Mouse (Mus musculus): ENCODE results near the gene Plxdc1. TPM values are rescaled to one million over a fixed set of nuclear protein-coding genes. Genes with fewer than 3 reads are reported as not detected.

The Plxdc1 gene
- polyA plus RNA-seq, 1 experiment from 2014 or later, result 0.38 TPM

DNA sequence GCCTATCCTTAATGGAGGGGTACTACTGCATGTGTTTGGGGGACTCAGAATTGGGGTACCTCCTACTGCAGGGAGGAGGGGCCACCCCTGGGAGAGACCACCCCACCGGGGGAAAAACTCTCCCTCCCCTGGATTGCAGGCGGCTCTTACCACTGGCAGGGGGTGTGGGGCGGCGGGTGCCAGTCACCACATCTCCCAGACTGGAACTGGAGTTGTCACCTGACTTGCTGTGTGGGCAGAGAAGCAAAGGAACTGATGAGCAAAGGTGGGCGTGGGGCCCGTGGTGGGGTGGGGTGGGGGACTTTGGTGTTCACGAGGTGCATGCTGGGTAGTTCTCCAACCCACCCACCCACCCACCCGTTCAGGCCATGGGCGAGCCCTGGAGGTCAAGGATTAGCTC, 25.5 kb upstream of the Plxdc1 start:
- Histone ChIP-seq H3K4me1 (replicated peaks) (0 out of 2 replicates have a peak, but pooled peaks cover 3% of the 10 kb centered on the region), H3K9me3 (no peaks in the 10 kb centered on the region), H3K27ac (no peak overlapping the region), H3K27me3 (no peaks in the 10 kb centered on the region), H3K36me3 (peaks cover 97% of the 10 kb centered on the region), H3K9ac (replicated peaks) (no peak overlapping the region), H3K4me3 (replicated peaks) (no peak overlapping the region), H3K4me2 (replicated peaks) (no peak overlapping the region)
- 70% methylated on average over 9 of the region's 9 CpGs for WGBS
- ATAC-seq, result no peak

GRCm38 (mm10) chr11:98008087-98008486, 21.8 kb upstream of the Plxdc1 start:
- H3K4me1 ChIP-seq (replicated peaks), result peaks cover 12% of the 10 kb centered on the region
- no peak overlapping the region for H3K4me2 ChIP-seq (replicated peaks)
- H3K27me3 ChIP-seq, result 0 out of 2 replicates have a peak, but pooled peaks cover 4% of the 10 kb centered on the region
- H3K27ac ChIP-seq, result no peak overlapping the region
- H3K9me3 ChIP-seq, result no peaks in the 10 kb centered on the region
- H3K9ac ChIP-seq (replicated peaks), result no peak overlapping the region
- no peak overlapping the region for H3K4me3 ChIP-seq (replicated peaks)
- 87% methylated on average over 11 of the region's 11 CpGs for whole genome bisulfite sequencing
- H3K36me3 ChIP-seq, result peaks cover 96% of the 10 kb centered on the region
- no peak for ATAC-seq

GRCm38 (mm10) chr11:98005686-98006085, 19.4 kb upstream of the Plxdc1 start:
- peaks cover 26% of the 10 kb centered on the region for H3K4me1 ChIP-seq (replicated peaks)
- H3K27ac ChIP-seq, result no peak overlapping the region
- no peak for ATAC-seq
- no peak overlapping the region for H3K4me3 ChIP-seq (replicated peaks)
- 88% methylated on average over 10 of the region's 10 CpGs for WGBS
- peaks cover 10% of the 10 kb centered on the region; the same call in 1 of the 2 replicates for H3K27me3 ChIP-seq
- no peak overlapping the region for H3K4me2 ChIP-seq (replicated peaks)
- no peaks in the 10 kb centered on the region for H3K9me3 ChIP-seq
- H3K9ac ChIP-seq (replicated peaks), result no peak overlapping the region
- H3K36me3 ChIP-seq, result peaks cover 79% of the 10 kb centered on the region

- peaks cover 10% of the 10 kb centered on the region; the same call in 1 of the 2 replicates for H3K27me3 ChIP-seq
- no peak overlapping the region for H3K27ac ChIP-seq
- no peaks in the 10 kb centered on the region for H3K9me3 ChIP-seq
- no peak overlapping the region for H3K4me3 ChIP-seq (replicated peaks)
- peaks cover 72% of the 10 kb centered on the region for H3K36me3 ChIP-seq
- no peak for ATAC-seq
- H3K4me2 ChIP-seq (replicated peaks), result no peak overlapping the region
- H3K9ac ChIP-seq (replicated peaks), result no peak overlapping the region
- 55% methylated on average over 13 of the region's 13 CpGs for WGBS
- H3K4me1 ChIP-seq (replicated peaks), result peaks cover 28% of the 10 kb centered on the region
Observed at GRCm38 (mm10) chr11:98005076-98005475, 18.8 kb upstream of the Plxdc1 start.

GRCm38 (mm10) chr11:98004161-98004560, 17.9 kb upstream of the Plxdc1 start:
- Histone ChIP-seq H3K9ac (replicated peaks) (no peak overlapping the region), H3K36me3 (peaks cover 63% of the 10 kb centered on the region), H3K27me3 (peaks cover 10% of the 10 kb centered on the region; the same call in 1 of the 2 replicates), H3K9me3 (no peaks in the 10 kb centered on the region), H3K4me1 (replicated peaks) (peaks cover 28% of the 10 kb centered on the region), H3K27ac (no peak overlapping the region; the same call in 1 of the 2 replicates), H3K4me3 (replicated peaks) (no peak overlapping the region), H3K4me2 (replicated peaks) (no peak overlapping the region)
- no peak for ATAC-seq
- 73% methylated on average over 8 of the region's 8 CpGs for WGBS

DNA sequence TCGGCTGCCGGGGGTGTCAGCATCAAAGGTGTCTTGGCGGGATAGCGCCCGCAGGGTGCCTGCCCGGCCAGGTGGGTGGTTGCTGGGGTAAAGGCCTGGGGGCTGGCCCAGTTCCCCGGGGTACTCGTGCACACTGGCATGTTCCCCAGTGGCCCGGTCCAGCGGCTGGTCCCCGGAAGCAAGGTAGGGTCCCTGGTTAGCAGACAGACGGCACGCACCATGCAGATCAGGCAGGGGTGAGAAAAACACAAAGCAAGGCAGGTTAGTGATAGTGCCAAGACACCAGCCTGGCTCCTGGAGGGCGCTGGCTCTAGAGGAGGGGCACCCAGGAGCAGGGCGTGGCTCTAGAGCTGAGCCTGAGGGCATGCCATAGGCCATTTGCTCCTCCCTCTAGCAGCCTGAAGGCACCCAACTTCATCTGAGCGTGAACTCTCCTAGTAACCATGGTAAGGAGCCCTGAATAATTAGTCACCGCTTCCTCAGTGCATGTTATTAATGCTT, 17.0 kb upstream of the Plxdc1 start:
- H3K4me1 ChIP-seq (replicated peaks), result peaks cover 28% of the 10 kb centered on the region
- no peak overlapping the region for H3K27ac ChIP-seq
- 0 out of 2 replicates have a peak overlapping the region, but pooled peaks have one; percentile 19 for H3K9ac ChIP-seq (replicated peaks)
- peaks cover 10% of the 10 kb centered on the region; the same call in 1 of the 2 replicates for H3K27me3 ChIP-seq
- H3K4me3 ChIP-seq (replicated peaks), result no peak overlapping the region
- peak; percentile 31; the same call in 1 of the 2 replicates for ATAC-seq
- H3K4me2 ChIP-seq (replicated peaks), result 0 out of 2 replicates have a peak overlapping the region, but pooled peaks have one; percentile 19
- peaks cover 54% of the 10 kb centered on the region for H3K36me3 ChIP-seq
- 38% methylated on average over 17 of the region's 17 CpGs for WGBS
- H3K9me3 ChIP-seq, result no peaks in the 10 kb centered on the region

GRCm38 (mm10) chr11:98002627-98003026, 16.4 kb upstream of the Plxdc1 start:
- H3K4me3 ChIP-seq (replicated peaks), result no peak overlapping the region
- peak; percentile 34; the same call in 1 of the 2 replicates for ATAC-seq
- 0 out of 2 replicates have a peak overlapping the region, but pooled peaks have one; percentile 19 for H3K9ac ChIP-seq (replicated peaks)
- 19% methylated on average over 12 of the region's 12 CpGs for WGBS
- peaks cover 10% of the 10 kb centered on the region; the same call in 1 of the 2 replicates for H3K27me3 ChIP-seq
- no peak overlapping the region for H3K27ac ChIP-seq
- peaks cover 48% of the 10 kb centered on the region for H3K36me3 ChIP-seq
- no peaks in the 10 kb centered on the region for H3K9me3 ChIP-seq
- peak overlapping the region; percentile 19; the same call in 1 of the 2 replicates for H3K4me2 ChIP-seq (replicated peaks)
- H3K4me1 ChIP-seq (replicated peaks), result peaks cover 28% of the 10 kb centered on the region

DNA sequence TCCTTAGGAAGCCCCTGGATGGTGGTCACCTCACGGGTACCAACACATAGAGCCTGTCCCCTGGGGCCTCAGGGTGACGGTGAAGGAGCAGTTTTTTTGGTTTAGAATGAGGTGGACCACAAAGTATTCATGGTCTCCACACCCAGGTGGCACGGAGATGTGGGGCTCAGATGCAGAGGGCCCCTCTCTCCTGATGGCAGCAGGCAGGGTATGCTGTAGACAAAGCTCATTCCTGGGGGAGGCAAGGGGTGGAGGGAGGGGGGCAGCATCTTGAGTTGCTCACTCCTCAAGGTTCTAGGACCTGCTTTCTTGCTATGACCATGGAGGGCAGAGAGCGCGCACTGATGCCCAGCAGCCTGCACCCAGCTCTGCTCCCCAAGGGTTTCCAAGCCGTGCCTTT, 15.7 kb upstream of the Plxdc1 start:
- H3K9me3 ChIP-seq, result no peaks in the 10 kb centered on the region
- no peak overlapping the region for H3K4me3 ChIP-seq (replicated peaks)
- no peak overlapping the region for H3K9ac ChIP-seq (replicated peaks)
- WGBS, result 51% methylated on average over 6 of the region's 6 CpGs
- no peak for ATAC-seq
- peaks cover 42% of the 10 kb centered on the region for H3K36me3 ChIP-seq
- no peak overlapping the region for H3K27ac ChIP-seq
- H3K27me3 ChIP-seq, result peaks cover 10% of the 10 kb centered on the region; the same call in 1 of the 2 replicates
- peaks cover 28% of the 10 kb centered on the region for H3K4me1 ChIP-seq (replicated peaks)
- H3K4me2 ChIP-seq (replicated peaks), result no peak overlapping the region

GRCm38 (mm10) chr11:98001351-98001824, 15.1 kb upstream of the Plxdc1 start:
- WGBS, result 34% methylated on average over 11 of the region's 11 CpGs

DNA sequence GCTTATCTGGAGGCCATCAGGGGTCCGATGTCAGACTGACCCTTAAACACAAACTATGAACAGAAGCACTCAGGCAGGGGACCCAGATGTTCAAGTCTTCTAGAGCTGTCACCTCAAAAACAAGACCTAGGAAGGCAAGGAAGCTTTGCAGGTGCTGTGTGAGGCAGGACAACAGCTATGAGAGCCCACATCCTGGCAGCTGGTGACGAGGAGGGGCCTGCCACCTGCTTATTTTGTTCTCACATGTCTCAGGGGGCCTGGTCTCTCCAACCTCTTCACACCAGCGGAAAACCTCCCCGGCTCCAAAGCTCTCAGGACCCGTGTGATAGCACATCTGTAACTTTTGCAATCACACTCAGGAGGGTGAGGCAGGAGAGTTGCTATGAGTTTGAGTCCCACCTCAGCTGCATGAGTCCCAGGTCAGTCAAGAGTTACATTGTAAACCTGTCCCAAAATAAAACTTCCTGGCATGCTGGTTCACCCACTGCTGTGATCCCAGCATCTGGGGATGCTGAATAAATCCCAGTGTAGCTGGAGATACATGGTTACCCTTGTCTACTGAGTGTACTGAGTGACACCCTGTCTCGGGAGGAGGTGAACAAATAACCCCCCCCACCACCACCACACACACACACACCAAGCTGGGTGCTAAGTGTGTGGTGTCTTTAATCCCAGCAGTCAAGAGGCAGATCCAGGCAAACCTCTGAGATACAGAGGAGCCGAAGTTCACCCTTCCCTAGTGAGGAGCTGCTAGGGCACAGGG, 14.3 kb upstream of the Plxdc1 start:
- peaks cover 12% of the 10 kb centered on the region; the same call in 1 of the 2 replicates for H3K27me3 ChIP-seq
- no peaks in the 10 kb centered on the region for H3K9me3 ChIP-seq
- no peak overlapping the region for H3K9ac ChIP-seq (replicated peaks)
- H3K4me2 ChIP-seq (replicated peaks), result no peak overlapping the region
- no peak overlapping the region for H3K27ac ChIP-seq
- no peak for ATAC-seq
- peaks cover 28% of the 10 kb centered on the region for H3K36me3 ChIP-seq
- H3K4me1 ChIP-seq (replicated peaks), result peaks cover 31% of the 10 kb centered on the region
- no peak overlapping the region for H3K4me3 ChIP-seq (replicated peaks)
- 56% methylated on average over 7 of the region's 7 CpGs for WGBS

More at GRCm38 (mm10) chr11:98001351-98001824, 15.1 kb upstream of the Plxdc1 start:
- Histone ChIP-seq H3K9me3 (no peaks in the 10 kb centered on the region), H3K4me2 (replicated peaks) (no peak overlapping the region), H3K36me3 (peaks cover 36% of the 10 kb centered on the region), H3K9ac (replicated peaks) (no peak overlapping the region), H3K4me1 (replicated peaks) (peaks cover 28% of the 10 kb centered on the region), H3K4me3 (replicated peaks) (no peak overlapping the region), H3K27me3 (peaks cover 10% of the 10 kb centered on the region; the same call in 1 of the 2 replicates), H3K27ac (no peak overlapping the region)
- ATAC-seq, result no peak

- no peak overlapping the region for H3K9ac ChIP-seq (replicated peaks)
- no peak overlapping the region for H3K4me3 ChIP-seq (replicated peaks)
- no peak for ATAC-seq
- peaks cover 20% of the 10 kb centered on the region for H3K27me3 ChIP-seq
- WGBS, result 77% methylated on average over 5 of the region's 5 CpGs
- H3K4me2 ChIP-seq (replicated peaks), result no peak overlapping the region
- no peak overlapping the region for H3K27ac ChIP-seq
- peaks cover 40% of the 10 kb centered on the region for H3K4me1 ChIP-seq (replicated peaks)
- peaks cover 20% of the 10 kb centered on the region for H3K36me3 ChIP-seq
- H3K9me3 ChIP-seq, result no peaks in the 10 kb centered on the region
Observed at GRCm38 (mm10) chr11:97999748-98000147, 13.5 kb upstream of the Plxdc1 start.
